Mouse (Mus musculus): ENCODE measurements around the gene Sf3a3. TPM values are rescaled to one million over a fixed set of nuclear protein-coding genes. Genes with fewer than 3 reads are reported as not detected.
"Not testable (repeated sequence)": the region's sequence is repeated elsewhere in the genome, so short reads cannot be mapped to it uniquely, and the experiment has no call there.

Sf3a3 gene
- polyA plus RNA-seq, 1 experiment from 2014 or later = 45.7 TPM

GRCm38 (mm10) chr4:124701916-124702315, 12.7 kb upstream of the Sf3a3 start:
- no peak overlapping the region for H3K9ac ChIP-seq (ENCODE audit: low read depth, low read length)
- ATAC-seq = no peak
- peaks cover 6% of the 10 kb centered on the region; the same call in 1 of the 2 replicates for H3K36me3 ChIP-seq (ENCODE audit: control insufficient read depth, insufficient read depth)
- H3K27ac ChIP-seq (ENCODE audit: low read depth, low read length) = no peak overlapping the region
- peaks cover 6% of the 10 kb centered on the region; the same call in 1 of the 2 replicates for H3K4me1 ChIP-seq (replicated peaks; ENCODE audit: control insufficient read depth, insufficient read depth, low read length)
- peak overlapping the region; percentile 73 for H3K4me3 ChIP-seq (ENCODE audit: low read depth, low read length)
- peak overlapping the region; percentile 93 for H3K4me2 ChIP-seq (replicated peaks; ENCODE audit: low read depth)
- H3K9me3 ChIP-seq (ENCODE audit: control insufficient read depth) = no peaks in the 10 kb centered on the region
- WGBS = 50% methylated on average over 5 of the region's 5 CpGs
- TF ChIP-seq CTCF (IDR thresholded peaks at IDR 0.05; ENCODE audit: low read depth) = no peak
- H3K27me3 ChIP-seq (replicated peaks; ENCODE audit: control insufficient read depth, insufficient read depth, low read length) = no peaks in the 10 kb centered on the region

GRCm38 (mm10) chr4:124703406-124703805, 11.2 kb upstream of the Sf3a3 start:
- TF ChIP-seq CTCF (IDR thresholded peaks at IDR 0.05; ENCODE audit: low read depth) = no peak
- WGBS = 69% methylated on average over 2 of the region's 2 CpGs
- Histone ChIP-seq H3K27me3 (replicated peaks; ENCODE audit: control insufficient read depth, insufficient read depth, low read length) (no peaks in the 10 kb centered on the region), H3K4me2 (replicated peaks; ENCODE audit: low read depth) (peak overlapping the region; percentile 30; the same call in 1 of the 2 replicates), H3K36me3 (ENCODE audit: control insufficient read depth, insufficient read depth) (peaks cover 10% of the 10 kb centered on the region; the same call in 1 of the 2 replicates), H3K4me1 (replicated peaks; ENCODE audit: control insufficient read depth, insufficient read depth, low read length) (peaks cover 6% of the 10 kb centered on the region; the same call in 1 of the 2 replicates), H3K4me3 (ENCODE audit: low read depth, low read length) (no peak overlapping the region), H3K27ac (ENCODE audit: low read depth, low read length) (no peak overlapping the region), H3K9me3 (ENCODE audit: control insufficient read depth) (no peaks in the 10 kb centered on the region), H3K9ac (ENCODE audit: low read depth, low read length) (no peak overlapping the region)
- ATAC-seq = no peak

GRCm38 (mm10) chr4:124703881-124704796, 10.4 kb upstream of the Sf3a3 start:
- Histone ChIP-seq H3K9me3 (ENCODE audit: control insufficient read depth) (no peaks in the 10 kb centered on the region), H3K4me3 (ENCODE audit: low read depth, low read length) (no peak overlapping the region), H3K36me3 (ENCODE audit: control insufficient read depth, insufficient read depth) (peaks cover 10% of the 10 kb centered on the region; the same call in 1 of the 2 replicates), H3K27ac (ENCODE audit: low read depth, low read length) (peak overlapping the region; percentile 54), H3K9ac (ENCODE audit: low read depth, low read length) (peak overlapping the region; percentile 22; the same call in 1 of the 2 replicates), H3K27me3 (replicated peaks; ENCODE audit: control insufficient read depth, insufficient read depth, low read length) (no peaks in the 10 kb centered on the region), H3K4me2 (replicated peaks; ENCODE audit: low read depth) (peak overlapping the region; percentile 30), H3K4me1 (replicated peaks; ENCODE audit: control insufficient read depth, insufficient read depth, low read length) (peaks cover 6% of the 10 kb centered on the region; the same call in 1 of the 2 replicates)
- ATAC-seq = no peak
- TF ChIP-seq CTCF (IDR thresholded peaks at IDR 0.05; ENCODE audit: low read depth) = no peak
- WGBS = 25% methylated on average over 6 of the region's 6 CpGs

GRCm38 (mm10) chr4:124704797-124705474, 9.6 kb upstream of the Sf3a3 start:
- Histone ChIP-seq H3K4me1 (replicated peaks; ENCODE audit: control insufficient read depth, insufficient read depth, low read length) (peaks cover 9% of the 10 kb centered on the region; the same call in 1 of the 2 replicates), H3K27ac (ENCODE audit: low read depth, low read length) (peak overlapping the region; percentile 54), H3K9me3 (ENCODE audit: control insufficient read depth) (no peaks in the 10 kb centered on the region), H3K36me3 (ENCODE audit: control insufficient read depth, insufficient read depth) (peaks cover 10% of the 10 kb centered on the region; the same call in 1 of the 2 replicates), H3K4me3 (ENCODE audit: low read depth, low read length) (no peak overlapping the region), H3K27me3 (replicated peaks; ENCODE audit: control insufficient read depth, insufficient read depth, low read length) (no peaks in the 10 kb centered on the region), H3K9ac (ENCODE audit: low read depth, low read length) (0 out of 2 replicates have a peak overlapping the region, but pooled peaks have one; percentile 22), H3K4me2 (replicated peaks; ENCODE audit: low read depth) (peak overlapping the region; percentile 30)
- no peak for ATAC-seq
- no peak for TF ChIP-seq CTCF (IDR thresholded peaks at IDR 0.05; ENCODE audit: low read depth)
- WGBS = 23% methylated on average over 11 of the region's 11 CpGs

- Histone ChIP-seq H3K4me3 (ENCODE audit: low read depth, low read length) (no peak overlapping the region), H3K4me2 (replicated peaks; ENCODE audit: low read depth) (no peak overlapping the region), H3K9ac (ENCODE audit: low read depth, low read length) (no peak overlapping the region), H3K36me3 (ENCODE audit: control insufficient read depth, insufficient read depth) (peaks cover 10% of the 10 kb centered on the region; the same call in 1 of the 2 replicates), H3K27ac (ENCODE audit: low read depth, low read length) (no peak overlapping the region; the same call in 1 of the 2 replicates), H3K27me3 (replicated peaks; ENCODE audit: control insufficient read depth, insufficient read depth, low read length) (no peaks in the 10 kb centered on the region), H3K4me1 (replicated peaks; ENCODE audit: control insufficient read depth, insufficient read depth, low read length) (peaks cover 10% of the 10 kb centered on the region; the same call in 1 of the 2 replicates), H3K9me3 (ENCODE audit: control insufficient read depth) (no peaks in the 10 kb centered on the region)
- no peak for ATAC-seq
- TF ChIP-seq CTCF (IDR thresholded peaks at IDR 0.05; ENCODE audit: low read depth) = no peak
- 83% methylated on average over 23 of the region's 23 CpGs for WGBS
Observed at GRCm38 (mm10) chr4:124705661-124706269, 8.8 kb upstream of the Sf3a3 start.

- not testable (repeated sequence) for H3K27me3 ChIP-seq (replicated peaks; ENCODE audit: control insufficient read depth, insufficient read depth, low read length); H3K4me3 ChIP-seq (ENCODE audit: low read depth, low read length); H3K9ac ChIP-seq (ENCODE audit: low read depth, low read length); H3K27ac ChIP-seq (ENCODE audit: low read depth, low read length); H3K9me3 ChIP-seq (ENCODE audit: control insufficient read depth); ATAC-seq; H3K36me3 ChIP-seq (ENCODE audit: control insufficient read depth, insufficient read depth); H3K4me2 ChIP-seq (replicated peaks; ENCODE audit: low read depth)
- 89% methylated on average over 25 of the region's 25 CpGs for WGBS
- H3K4me1 ChIP-seq (replicated peaks; ENCODE audit: control insufficient read depth, insufficient read depth, low read length) = peaks cover 10% of the 10 kb centered on the region; the same call in 1 of the 2 replicates
Observed at GRCm38 (mm10) chr4:124707381-124708199, 7.0 kb upstream of the Sf3a3 start.

- not testable (repeated sequence) for H3K4me3 ChIP-seq (ENCODE audit: low read depth, low read length)
Observed at GRCm38 (mm10) chr4:124708200-124708517, 6.4 kb upstream of the Sf3a3 start.

More at GRCm38 (mm10) chr4:124708200-124708517, 6.4 kb upstream of the Sf3a3 start:
- Histone ChIP-seq H3K4me1 (replicated peaks; ENCODE audit: control insufficient read depth, insufficient read depth, low read length) (peaks cover 10% of the 10 kb centered on the region; the same call in 1 of the 2 replicates), H3K4me2 (replicated peaks; ENCODE audit: low read depth) (peak overlapping the region; percentile 81)
- not testable (repeated sequence) for H3K36me3 ChIP-seq (ENCODE audit: control insufficient read depth, insufficient read depth); ATAC-seq; H3K27me3 ChIP-seq (replicated peaks; ENCODE audit: control insufficient read depth, insufficient read depth, low read length); H3K9me3 ChIP-seq (ENCODE audit: control insufficient read depth); H3K27ac ChIP-seq (ENCODE audit: low read depth, low read length); H3K9ac ChIP-seq (ENCODE audit: low read depth, low read length)
- 6% methylated on average over 1 of the region's 1 CpGs for WGBS

All from intestine, postnatal 0 days (tissue).